Mouse (Mus musculus): ENCODE measurements around the gene Dcst2. TPM values are rescaled to one million over a fixed set of nuclear protein-coding genes. Genes with fewer than 3 reads are reported as not detected.

Gene Dcst2
- polyA plus RNA-seq, 1 experiment from 2014 or later, result 0.06 TPM

GRCm38 (mm10) chr3:89383651-89384255, 22.0 kb downstream of the Dcst2 start:
- no peak for TF ChIP-seq CTCF (IDR thresholded peaks at IDR 0.05)
- no peak for ATAC-seq
- CTCF ChIA-PET, result interaction anchor here (1.2 to 1.5 kb wide), 3 partner anchors 11 to 29 kb away, joined by 3 read pairs; no protein-coding TSS in a partner anchor
- DNase-seq (ENCODE audit: low read depth, low spot score), result no peak
- no peaks in the 10 kb centered on the region for H3K27me3 ChIP-seq
- in situ Hi-C loops (cut with MboI; ENCODE audit: low pct_unique_long_range_greater_than_20kb), result no loop called here
- POLR2A ChIA-PET, result interaction anchor here (0.9 kb wide), 1 partner anchor 10 kb away, joined by 3 read pairs; no protein-coding TSS in a partner anchor

GRCm38 (mm10) chr3:89384331-89385076, 22.7 kb downstream of the Dcst2 start:
- no peak for TF ChIP-seq CTCF (IDR thresholded peaks at IDR 0.05)
- ChIA-PET POLR2A (interaction anchor here (0.9 kb wide), 1 partner anchor 36 kb away, joined by 3 read pairs; no protein-coding TSS in a partner anchor), CTCF (interaction anchor here (1.2 kb wide), 1 partner anchor 30 kb away, joined by 3 read pairs; no protein-coding TSS in a partner anchor)
- no peak for ATAC-seq
- no peaks in the 10 kb centered on the region for H3K27me3 ChIP-seq
- DNase-seq (ENCODE audit: low read depth, low spot score), result no peak
- in situ Hi-C loops (cut with MboI; ENCODE audit: low pct_unique_long_range_greater_than_20kb), result no loop called here

GRCm38 (mm10) chr3:89385451-89385850, 23.7 kb downstream of the Dcst2 start:
- DNase-seq (ENCODE audit: low read depth, low spot score), result no peak
- CTCF ChIA-PET, result no interaction called here
- in situ Hi-C loops (cut with MboI; ENCODE audit: low pct_unique_long_range_greater_than_20kb), result no loop called here
- TF ChIP-seq CTCF (IDR thresholded peaks at IDR 0.05), result no peak
- POLR2A ChIA-PET, result no interaction called here
- no peak for ATAC-seq
- H3K27me3 ChIP-seq, result no peaks in the 10 kb centered on the region

- in situ Hi-C loops (cut with MboI; ENCODE audit: low pct_unique_long_range_greater_than_20kb), result no loop called here
- ATAC-seq (no peak), DNase-seq (ENCODE audit: low read depth, low spot score) (no peak)
- no peak for TF ChIP-seq CTCF (IDR thresholded peaks at IDR 0.05)
- POLR2A ChIA-PET, result interaction anchor here (1.3 to 1.4 kb wide), 2 partner anchors 9 to 14 kb away, joined by 4 to 6 read pairs; no protein-coding TSS in a partner anchor
- CTCF ChIA-PET, result interaction anchor here (1.7 kb wide), 1 partner anchor 33 kb away, joined by 9 read pairs; no protein-coding TSS in a partner anchor
- no peaks in the 10 kb centered on the region for H3K27me3 ChIP-seq
These were observed 25.0 kb downstream of the Dcst2 start for GRCm38 (mm10) chr3:89386438-89387420.

GRCm38 (mm10) chr3:89387632-89388031, 25.9 kb downstream of the Dcst2 start:
- H3K27me3 ChIP-seq, result no peaks in the 10 kb centered on the region
- DNase-seq (ENCODE audit: low read depth, low spot score) (no peak), ATAC-seq (no peak)
- in situ Hi-C loops (cut with MboI; ENCODE audit: low pct_unique_long_range_greater_than_20kb), result no loop called here
- ChIA-PET POLR2A (interaction anchor here (1.3 to 1.4 kb wide), 2 partner anchors 10 to 15 kb away, joined by 4 to 6 read pairs; no protein-coding TSS in a partner anchor), CTCF (interaction anchor here (1.7 kb wide), 1 partner anchor 33 kb away, joined by 9 read pairs; no protein-coding TSS in a partner anchor)
- no peak for TF ChIP-seq CTCF (IDR thresholded peaks at IDR 0.05)

GRCm38 (mm10) chr3:89388134-89388881, 26.5 kb downstream of the Dcst2 start:
- H3K27me3 ChIP-seq, result no peaks in the 10 kb centered on the region
- ATAC-seq (no peak), DNase-seq (ENCODE audit: low read depth, low spot score) (no peak)
- POLR2A ChIA-PET, result interaction anchor here (1.3 kb wide), 1 partner anchor 15 kb away, joined by 6 read pairs; no protein-coding TSS in a partner anchor
- TF ChIP-seq CTCF (IDR thresholded peaks at IDR 0.05), result no peak
- CTCF ChIA-PET, result interaction anchor here (0.7 to 1.7 kb wide), 4 partner anchors 8 to 34 kb away, joined by 3 to 9 read pairs (median 4); partner anchors contain the start of gene Dcst2
- in situ Hi-C loops (cut with MboI; ENCODE audit: low pct_unique_long_range_greater_than_20kb), result no loop called here

GRCm38 (mm10) chr3:89388901-89389740, 27.3 kb downstream of the Dcst2 start:
- ChIA-PET CTCF (interaction anchor here (0.7 to 1.5 kb wide), 4 partner anchors 9 to 27 kb away, joined by 3 to 4 read pairs (median 3); partner anchors contain the start of gene Dcst2), POLR2A (interaction anchor here (2.1 to 8.2 kb wide), 2 partner anchors 12 to 32 kb away, joined by 12 to 56 read pairs; no protein-coding TSS in a partner anchor)
- DNase-seq (ENCODE audit: low read depth, low spot score) (no peak), ATAC-seq (no peak)
- TF ChIP-seq CTCF (IDR thresholded peaks at IDR 0.05), result no peak
- in situ Hi-C loops (cut with MboI; ENCODE audit: low pct_unique_long_range_greater_than_20kb), result no loop called here
- no peaks in the 10 kb centered on the region for H3K27me3 ChIP-seq

GRCm38 (mm10) chr3:89390111-89390515, 28.3 kb downstream of the Dcst2 start:
- no peak for DNase-seq (ENCODE audit: low read depth, low spot score)
- TF ChIP-seq CTCF (IDR thresholded peaks at IDR 0.05), result no peak
- in situ Hi-C loops (cut with MboI; ENCODE audit: low pct_unique_long_range_greater_than_20kb), result no loop called here

More at GRCm38 (mm10) chr3:89390111-89390515, 28.3 kb downstream of the Dcst2 start:
- ATAC-seq, result no peak
- POLR2A ChIA-PET, result interaction anchor here (0.8 to 8.2 kb wide), 4 partner anchors 8 to 39 kb away, joined by 3 to 56 read pairs (median 8); no protein-coding TSS in a partner anchor
- H3K27me3 ChIP-seq, result no peaks in the 10 kb centered on the region
- CTCF ChIA-PET, result interaction anchor here (1.2 to 2.0 kb wide), 2 partner anchors 12 to 50 kb away, joined by 3 to 5 read pairs; no protein-coding TSS in a partner anchor
